Mouse (Mus musculus): ENCODE measurements around the gene Pdk1.

Gene Pdk1

GRCm38 (mm10) chr2:71941005-71941720 is 68.1 kb downstream of the Pdk1 start:
- no peak for DNase-seq

DNA sequence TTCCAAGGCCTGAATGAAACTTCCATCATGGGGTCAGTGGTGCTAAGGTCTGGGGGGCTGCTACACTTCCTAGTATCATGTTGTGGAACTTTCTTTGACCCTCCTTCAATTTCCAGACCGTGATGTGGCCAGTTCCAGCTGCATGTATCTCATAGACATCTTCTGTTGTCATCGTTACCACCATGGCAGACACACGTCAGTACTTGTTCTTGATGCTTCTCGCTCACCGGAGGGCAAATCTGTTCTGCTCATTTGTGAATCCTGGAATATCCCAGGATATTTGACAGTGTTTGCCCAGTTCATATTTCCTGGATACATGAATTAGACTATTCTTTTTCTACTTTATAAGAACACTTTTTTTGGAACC is 68.7 kb downstream of the Pdk1 start:
- DNase-seq, result no peak

GRCm38 (mm10) chr2:71951212-71951611 is 78.2 kb downstream of the Pdk1 start:
- no peak for DNase-seq
